Mouse (Mus musculus) spleen, adult 2 months (tissue): ENCODE measurements around the gene Fastk.

Experiments
- CTCF ChIP-seq: fragments of 200-500 bp; IDR thresholded peaks from 2 replicates; pipeline ENCODE4 v1.5.1; 2011; ENCODE audit warnings: mild to moderate bottlenecking, inconsistent platforms; ENCODE audit not compliant: insufficient read depth, insufficient read length, insufficient replicate concordance; ENCODE audit errors: extremely low read depth
- POLR2A ChIP-seq: fragments of 200-500 bp; IDR thresholded peaks from 2 replicates; pipeline ENCODE4 v1.6.1; 2011; ENCODE audit warnings: low read depth, low read length, inconsistent platforms

DNA sequence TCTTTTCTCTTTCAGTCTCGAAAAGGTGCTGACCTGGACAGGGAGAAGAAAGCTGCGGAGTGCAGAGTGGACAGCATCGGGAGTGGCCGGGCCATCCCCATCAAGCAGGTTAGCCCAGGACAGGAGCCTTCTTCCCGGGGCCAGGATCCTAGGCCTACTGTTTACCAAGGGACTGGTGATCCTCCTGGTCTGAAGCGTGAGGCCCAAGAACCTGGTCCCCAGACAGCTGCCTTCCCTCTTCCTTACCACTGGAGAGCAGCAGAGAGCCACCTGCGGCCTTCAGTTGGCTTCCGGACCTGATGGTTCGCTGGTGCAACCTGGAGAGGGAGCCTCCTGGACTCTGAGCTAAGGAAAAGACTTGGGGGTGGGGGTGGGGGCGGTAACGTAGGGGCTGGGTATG lies 38.2 kb upstream of the Fastk start:
- TF ChIP-seq CTCF (peak; percentile 75; the same call in 1 of the 2 replicates), POLR2A (no peak)
